Mouse (Mus musculus) heart, adult 18-20 months (tissue): ENCODE measurements around the gene Slc17a7. TPM values are rescaled to one million over a fixed set of nuclear protein-coding genes. Genes with fewer than 3 reads are reported as not detected.
"Not testable (repeated sequence)": the region's sequence is repeated elsewhere in the genome, so short reads cannot be mapped to it uniquely, and the experiment has no call there.

Source experiments
- DNase-seq, 2 experiments: peaks; one replicate each; pipeline ENCODE4 v3.0.0; 2021 to 2022; ENCODE audit warnings: mixed read lengths in 1 of 2
- total RNA-seq, 2 experiments: library from RNA; stranded (reverse); gene quantifications; 2 replicates each; pipeline ENCODE4 v1.2.3; 2021

Gene Slc17a7
- total RNA-seq, 2 experiments from 2014 or later, result 29.7 to 32.4 TPM

DNA sequence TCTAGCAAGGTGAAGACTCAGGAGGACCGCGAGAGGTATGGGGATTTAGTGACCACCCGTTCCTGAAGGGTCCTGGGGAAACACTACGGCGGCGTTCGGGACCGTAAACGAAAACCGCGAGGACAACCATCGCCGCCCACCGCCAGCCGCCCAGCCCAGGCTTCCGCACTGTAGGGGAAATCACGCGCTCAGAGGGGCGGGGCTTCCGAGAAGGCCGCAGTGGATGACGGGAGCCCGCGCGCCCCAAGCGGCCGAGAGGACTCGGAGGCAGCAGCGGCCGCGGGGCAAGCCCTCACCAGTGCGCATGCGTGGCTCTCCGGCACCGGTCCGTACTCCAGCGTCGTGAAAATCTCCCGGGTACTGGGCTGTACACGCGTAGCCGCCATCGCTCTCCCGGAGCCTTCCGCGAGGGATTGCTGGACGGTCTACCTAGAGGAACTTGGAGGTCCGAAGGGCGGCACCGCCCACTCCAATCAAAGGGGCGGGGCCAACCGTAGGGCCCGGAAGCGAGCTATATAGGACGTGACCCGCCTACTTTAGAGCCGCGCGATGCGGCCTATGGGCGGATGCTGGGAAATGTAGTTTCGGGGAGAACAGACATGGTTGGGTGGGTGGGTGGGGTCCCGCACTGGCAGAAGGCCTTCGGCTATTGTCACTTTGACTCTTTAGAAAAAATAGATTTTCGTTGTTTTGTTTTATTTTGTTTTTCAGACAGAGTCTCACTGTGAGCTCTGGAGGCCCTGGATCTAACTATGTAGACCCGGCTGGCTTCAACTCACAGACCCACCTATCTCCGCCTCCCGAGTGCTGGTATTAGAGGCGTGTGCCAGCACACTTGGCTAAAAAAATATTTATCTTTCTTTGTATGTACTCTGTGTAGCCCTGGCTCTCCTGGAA is 9.4 kb upstream of the Slc17a7 start, which contains the start of the genes Pih1d1 and Aldh16a1:
TSS of gene Pih1d1 (plus strand) at position 208 of the 897 bp plus-strand sequence.
TSS of gene Aldh16a1 (minus strand) at position 489 of the 897 bp plus-strand sequence.
- peak; percentile 98 for DNase-seq

DNA sequence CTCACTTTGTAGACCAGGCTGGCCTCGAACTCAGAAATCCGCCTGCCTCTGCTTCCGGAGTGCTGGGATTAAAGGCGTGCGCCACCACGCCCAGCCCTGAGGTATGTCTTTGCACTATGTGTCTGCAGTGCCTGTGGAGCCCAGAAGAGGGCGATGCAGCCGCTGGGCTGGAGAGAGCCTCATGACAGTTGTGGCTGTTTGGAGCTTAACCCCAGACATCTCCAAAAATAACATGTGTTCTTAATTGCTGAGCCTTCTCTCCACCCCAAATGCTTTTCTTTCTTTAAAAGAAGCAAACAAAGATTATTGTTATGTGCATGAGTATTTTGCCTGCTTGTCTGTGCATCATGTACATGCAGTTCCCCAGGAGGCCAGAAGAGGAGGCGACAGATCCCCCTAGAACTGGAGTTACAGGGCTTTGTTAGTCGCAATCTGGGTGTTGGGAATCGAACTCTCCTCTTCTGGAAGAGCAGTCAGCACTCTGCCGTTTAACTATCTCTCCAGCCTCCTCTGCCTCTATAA is 8.7 kb upstream of the Slc17a7 start:
- peak in 1 of 2 experiments; percentile 47 for DNase-seq

DNA sequence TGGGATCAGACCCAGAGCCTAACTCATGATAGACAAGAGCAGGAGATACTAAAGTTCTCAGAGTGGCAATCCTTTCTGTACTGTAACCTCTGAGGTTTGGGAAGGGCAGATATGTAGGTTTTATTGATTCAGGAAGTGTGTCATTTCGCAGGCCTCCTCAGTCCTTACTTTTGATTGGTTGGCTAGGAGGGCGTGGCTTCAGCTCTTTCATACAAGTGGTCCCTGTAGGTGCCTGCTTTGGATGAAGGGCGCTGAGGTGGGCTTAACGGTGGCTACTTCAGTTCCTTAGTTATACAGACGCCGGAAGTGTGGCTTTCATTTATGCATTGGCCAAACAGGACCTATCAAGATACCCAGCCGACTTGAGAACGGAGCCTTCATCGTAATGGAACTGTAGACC is 8.2 kb upstream of the Slc17a7 start:
- no peak for DNase-seq

DNA sequence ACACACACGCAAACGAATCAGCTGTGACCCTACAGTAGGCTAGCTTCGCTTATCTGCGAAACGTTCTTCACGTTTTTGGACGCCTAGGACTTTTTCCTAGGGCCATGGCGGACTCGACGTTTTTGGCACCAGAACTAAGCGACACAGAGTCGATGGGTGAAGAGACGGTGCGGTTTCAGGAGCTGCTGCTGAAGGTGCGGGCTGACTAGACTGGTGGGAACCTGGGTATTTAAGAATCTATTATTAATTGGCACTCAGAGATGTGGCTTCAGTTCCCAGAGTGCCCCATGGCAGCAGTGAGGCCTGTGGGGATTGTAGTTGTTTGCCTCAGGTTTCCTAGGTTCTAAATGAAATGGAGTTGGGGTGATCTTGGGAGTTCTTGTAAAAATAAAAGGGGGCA is 7.5 kb upstream of the Slc17a7 start:
- DNase-seq, result no peak

DNA sequence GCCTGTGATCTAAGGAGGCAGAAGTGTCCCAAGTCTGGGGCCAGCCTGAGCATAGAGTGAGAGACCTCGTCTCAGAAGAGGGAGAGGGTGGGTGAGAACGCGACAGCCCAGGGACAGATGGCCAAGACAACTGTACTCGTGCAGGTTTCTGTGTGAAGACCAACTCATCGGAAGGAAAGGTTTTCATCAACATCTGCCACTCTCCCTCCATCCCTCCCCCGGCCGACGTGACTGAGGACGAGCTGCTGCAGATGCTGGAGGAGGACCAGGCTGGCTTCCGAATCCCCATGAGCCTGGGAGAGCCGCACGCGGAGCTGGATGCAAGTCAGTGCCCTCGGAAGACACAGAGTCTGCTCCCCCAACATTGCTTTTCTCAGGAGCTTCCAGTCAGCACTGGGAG is 6.3 kb upstream of the Slc17a7 start:
- DNase-seq, result no peak

DNA sequence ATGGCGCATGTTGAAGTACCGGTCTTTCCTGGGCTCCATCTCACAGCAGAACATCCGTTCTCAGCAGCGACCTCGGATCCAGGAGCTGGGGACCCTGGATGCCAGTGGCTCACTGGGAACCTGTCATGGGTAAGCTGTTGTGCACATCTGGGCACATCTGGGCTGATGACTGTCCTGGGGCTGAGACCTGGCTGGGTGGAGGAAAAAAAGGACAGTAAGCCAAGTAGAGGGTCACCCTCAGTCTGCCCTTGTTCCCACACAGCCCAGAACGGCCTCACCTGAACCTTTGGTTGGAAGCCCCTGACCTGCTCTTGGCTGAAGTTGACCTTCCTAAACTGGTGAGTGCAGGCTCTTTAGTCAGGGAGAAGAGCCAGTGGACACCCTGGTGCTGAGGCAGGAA is 4.8 kb upstream of the Slc17a7 start:
- DNase-seq, result no peak

DNA sequence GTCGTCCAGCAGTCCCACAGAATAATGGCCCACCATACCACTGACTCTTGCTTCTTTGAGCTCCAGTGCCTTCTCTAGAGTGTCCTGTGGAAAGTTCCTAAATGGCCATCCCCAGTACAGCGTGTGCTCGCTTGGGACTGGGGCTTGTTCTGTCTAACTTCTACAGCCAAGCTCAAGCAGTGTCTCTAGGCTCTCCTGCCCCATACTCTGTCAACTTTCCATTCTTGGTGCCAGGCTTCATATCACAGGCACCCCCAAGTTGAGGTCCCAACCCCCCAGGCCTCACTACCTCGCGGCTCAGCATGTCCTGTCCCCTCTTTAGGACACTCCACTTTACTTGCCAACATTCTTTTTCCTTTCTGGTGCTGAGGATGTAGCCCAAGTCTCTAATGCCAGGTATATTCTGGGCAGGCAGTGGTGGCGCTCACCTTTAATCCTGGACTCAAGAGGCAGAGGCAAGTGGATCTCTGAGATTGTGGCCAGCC is 3.4 kb upstream of the Slc17a7 start:
- no peak for DNase-seq

DNA sequence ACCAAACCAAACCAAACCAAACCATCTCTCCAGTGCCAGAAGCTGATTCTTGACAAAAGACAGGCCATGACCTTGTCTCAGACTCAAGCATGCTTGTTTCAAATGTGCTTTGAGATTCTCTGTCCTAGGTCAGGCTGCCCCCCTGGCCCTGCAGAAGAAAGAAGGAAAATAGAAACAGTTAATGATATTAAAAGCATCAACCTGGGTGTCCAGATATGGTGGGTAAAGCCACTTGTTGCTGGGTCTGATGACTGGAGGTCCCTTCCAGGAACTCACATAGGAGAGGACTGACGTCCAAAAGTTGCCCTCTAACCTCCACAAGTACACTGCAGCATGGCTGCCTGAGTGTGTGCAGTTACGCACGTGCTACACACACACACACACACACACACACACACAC is 2.9 kb upstream of the Slc17a7 start:
- DNase-seq, result no peak

DNA sequence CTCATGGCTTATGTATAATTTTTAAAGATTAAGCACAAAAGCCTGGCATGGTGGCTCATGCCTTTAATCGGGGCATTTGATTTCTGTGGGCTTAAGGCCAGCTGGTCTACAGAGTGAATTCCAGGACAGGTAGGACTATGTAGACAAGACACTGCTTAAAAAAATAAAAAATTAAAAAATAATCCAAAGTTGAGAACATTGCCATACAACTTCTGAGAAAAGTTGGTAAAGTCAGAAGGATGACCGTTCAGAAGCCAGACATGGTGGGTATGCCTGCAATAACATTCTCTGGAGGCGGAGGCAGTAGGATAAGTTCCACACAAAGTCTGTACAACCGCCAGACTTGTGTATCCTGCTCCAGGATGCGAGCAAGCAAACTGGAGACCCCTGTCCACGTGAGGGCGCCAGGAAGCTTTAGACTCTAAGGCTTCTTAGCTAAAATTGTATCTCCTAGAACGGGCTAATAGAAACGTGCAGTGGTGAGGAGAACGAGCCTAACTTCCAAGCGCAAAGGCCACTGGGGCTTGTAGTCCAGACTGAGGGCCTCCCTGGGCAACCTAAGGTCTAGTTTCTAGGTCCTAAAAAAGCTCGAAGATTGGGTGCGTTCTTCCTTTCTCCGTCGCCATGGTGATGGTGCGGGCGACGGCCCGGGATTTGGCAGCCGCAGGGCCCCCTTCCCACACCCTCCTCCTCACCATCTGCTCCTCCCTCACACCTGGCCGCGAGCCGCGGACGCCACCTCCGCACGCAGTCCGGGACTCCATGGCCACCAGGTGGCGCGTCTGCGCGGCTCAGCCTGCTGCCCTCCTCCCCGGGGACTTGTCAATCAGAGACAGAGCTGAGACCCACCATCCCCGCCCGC is 1.9 kb upstream of the Slc17a7 start:
- DNase-seq, result peak; percentile 89 to 95

DNA sequence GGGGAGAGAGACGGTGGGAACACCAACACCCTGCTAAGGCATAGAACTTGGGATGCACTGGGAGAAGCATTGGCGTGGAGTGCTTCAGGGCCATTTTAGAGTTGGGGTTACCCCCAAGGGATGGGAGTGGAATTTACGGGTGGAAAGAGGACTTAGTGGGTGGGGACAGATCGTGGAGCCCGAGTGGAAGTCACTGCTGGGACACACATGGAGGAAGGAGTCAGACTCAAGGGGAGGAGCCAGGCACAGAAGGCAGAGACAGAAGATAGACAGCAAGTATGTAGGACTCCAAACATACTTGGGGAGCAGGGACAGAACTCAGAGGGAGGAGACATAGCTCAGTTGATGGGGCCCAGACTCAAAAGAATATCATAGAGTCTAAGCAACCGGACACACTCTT is 1.2 kb upstream of the Slc17a7 start:
- DNase-seq, result no peak

DNA sequence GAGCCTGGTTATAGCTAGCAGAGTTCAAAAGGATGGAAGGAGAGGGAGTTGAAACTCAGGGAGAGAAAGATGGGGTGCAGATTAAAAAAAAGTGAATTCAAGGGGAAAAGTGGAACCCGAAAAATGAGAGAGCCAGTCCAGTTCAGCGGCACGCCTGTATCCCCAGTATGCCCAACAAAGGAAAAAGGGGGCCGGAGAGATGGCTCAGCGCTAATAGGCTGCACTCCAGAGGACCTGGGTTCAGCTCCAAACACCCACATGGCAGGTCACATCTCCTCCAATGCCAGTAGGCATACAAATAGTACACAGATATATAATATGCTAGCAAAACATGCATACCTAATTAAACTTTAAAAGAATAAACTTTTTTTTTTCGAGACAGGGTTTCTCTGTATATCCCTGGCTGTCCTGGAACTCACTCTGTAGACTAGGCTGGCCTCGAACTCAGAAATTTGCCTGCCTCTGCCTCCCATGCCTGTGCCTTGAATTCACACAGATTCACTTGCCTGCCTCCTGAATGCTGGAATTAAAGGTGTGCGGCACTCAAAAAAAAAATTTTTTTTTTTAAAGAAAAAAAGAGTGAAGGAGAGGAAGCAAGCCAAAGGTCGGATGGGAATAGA is 643 bp upstream of the Slc17a7 start:
- no peak for DNase-seq

DNA sequence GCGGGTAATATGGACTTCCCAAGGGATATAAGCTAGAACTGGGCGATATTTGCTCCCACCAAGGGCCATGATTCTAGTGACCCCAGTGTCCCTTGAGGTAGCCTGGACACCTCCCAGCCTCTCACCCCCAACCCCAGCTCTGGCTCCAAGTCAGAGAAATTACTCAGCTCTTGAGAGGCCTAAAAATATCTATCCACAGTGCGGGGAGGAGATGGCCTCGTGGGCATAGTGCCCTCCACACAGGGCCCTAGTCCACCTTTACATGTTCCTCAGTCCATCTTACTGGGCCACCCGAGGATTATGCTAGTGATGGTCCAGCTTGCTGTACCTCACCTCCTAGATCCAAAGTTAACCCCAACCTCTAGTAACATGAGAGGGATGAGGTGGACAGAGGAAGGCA is 1.1 kb downstream of the Slc17a7 start:
- DNase-seq, result peak in 1 of 2 experiments; percentile 38

DNA sequence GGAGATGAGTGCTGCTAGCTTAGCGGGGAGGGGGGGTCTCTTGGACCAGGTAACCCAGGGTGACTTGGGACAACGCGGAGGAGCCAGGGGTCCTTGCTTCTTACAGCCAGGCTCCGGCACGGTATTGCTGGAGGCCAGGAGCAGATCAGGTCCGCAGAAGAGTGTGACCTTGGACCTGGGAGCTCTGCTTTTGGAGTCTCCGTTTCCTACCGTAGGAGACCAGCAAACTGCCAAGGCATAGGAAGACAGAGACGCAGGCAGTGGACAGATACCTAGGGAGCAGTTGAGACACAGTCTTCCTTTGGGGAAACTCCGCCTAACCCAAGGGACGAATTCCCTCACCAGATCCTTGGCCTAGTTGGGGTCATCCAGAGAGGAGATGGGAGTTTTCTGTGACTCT is 2.0 kb downstream of the Slc17a7 start:
- DNase-seq, result no peak

DNA sequence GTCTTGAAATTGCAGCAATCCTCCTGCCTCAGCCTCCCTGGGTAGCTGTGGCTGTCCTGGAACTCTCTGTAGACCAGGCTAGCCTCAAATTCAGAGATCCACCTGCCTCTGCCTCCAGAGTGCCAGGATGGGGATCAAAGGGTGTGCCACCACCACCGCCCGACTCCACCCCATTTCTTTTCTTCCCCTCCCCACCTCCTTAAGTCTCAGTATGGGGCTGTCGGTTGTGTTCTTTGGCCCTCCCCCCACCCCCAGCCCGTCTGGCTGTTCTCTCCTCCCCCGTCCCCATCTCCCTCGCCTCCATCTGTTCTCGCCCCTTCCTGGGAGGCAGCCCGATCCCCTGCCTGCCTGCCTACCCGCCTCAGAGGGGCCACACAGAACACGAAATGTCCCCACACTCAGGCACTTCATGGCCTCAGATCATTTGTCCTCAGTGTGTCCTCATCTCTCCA is 3.2 kb downstream of the Slc17a7 start:
- DNase-seq, result no peak

DNA sequence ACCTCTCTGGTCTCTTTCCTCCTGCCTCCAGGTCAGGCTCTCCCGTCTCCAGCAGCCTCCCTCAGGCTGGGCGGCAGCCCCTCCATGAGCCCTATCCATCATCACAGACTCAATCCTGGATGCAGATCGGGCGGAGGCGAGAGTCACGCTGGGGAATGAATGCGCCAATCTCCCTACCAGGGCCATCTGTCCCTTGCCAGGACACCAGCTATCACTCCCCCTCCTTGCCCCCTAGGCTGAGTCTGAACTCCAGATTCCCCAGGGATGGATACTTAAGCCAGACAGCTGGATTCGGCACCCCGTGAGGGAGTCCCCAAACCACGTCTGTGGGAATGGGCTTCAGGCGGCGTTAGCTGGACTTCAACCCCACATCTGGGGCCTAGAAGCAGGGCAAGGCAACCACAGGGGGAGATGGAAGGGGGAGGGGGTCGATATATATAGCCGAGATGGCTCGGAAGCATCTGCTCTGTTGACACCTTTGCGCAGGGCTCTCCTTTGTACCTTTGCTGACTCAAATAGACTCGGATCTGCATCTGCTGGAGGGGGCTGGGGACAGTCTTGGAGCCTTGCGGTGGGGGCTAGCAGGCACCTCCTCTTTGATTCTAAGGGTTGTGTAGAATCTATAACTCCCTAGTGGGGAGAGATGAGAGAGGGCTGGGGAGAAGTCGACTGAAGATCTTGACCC is 4.2 kb downstream of the Slc17a7 start:
- DNase-seq, result no peak

DNA sequence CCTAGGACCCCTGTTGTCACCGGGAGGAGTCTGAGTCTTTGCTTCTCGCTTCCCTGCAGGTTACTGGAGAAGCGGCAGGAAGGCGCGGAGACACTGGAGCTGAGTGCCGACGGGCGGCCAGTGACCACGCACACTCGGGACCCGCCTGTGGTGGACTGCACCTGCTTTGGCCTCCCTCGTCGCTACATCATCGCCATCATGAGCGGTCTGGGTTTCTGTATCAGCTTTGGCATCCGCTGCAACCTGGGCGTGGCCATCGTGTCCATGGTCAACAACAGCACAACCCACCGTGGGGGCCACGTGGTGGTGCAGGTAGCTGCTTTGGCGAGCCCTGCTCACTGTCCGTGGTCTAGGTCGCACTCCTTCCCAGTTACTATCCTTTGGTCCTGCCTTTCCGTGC is 4.9 kb downstream of the Slc17a7 start:
- DNase-seq, result no peak

DNA sequence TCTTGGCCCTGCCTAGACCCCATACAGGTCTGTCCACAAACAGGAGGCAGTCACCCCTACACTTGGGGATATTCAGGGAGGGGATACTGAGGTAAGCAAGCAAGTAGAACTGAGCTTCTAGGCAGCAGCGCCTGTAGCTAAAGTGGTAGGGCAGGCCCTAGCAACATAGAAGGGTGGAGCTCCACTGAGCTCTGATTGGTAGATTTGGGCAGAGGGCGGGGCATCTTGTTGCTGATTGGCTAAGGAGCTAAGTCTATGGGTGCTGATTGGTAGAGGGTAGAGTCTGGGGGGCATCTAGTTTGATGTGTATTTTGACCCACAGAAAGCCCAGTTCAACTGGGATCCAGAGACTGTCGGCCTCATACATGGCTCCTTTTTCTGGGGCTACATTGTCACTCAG is 5.7 kb downstream of the Slc17a7 start:
- no peak for DNase-seq

DNA sequence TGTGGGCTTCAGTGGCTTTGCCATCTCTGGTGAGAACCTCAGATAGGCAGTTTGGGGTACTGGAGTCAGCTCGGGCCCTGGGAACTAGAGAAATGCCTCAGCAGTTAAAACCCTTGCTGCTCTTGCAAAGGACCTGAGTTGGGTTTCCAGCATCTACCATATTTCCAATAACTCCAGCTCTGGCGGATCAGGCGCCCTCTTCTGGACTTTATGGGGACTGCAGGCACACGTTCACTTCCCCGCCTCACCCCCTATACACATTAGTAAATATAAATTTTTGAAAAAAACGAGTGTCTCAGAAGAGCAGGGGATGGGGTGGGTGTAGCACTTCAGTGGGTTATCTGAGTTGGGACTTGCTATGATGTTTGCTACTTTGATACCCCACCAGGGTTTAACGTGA is 9.2 kb downstream of the Slc17a7 start:
- peak in 1 of 2 experiments; percentile 29 for DNase-seq

DNA sequence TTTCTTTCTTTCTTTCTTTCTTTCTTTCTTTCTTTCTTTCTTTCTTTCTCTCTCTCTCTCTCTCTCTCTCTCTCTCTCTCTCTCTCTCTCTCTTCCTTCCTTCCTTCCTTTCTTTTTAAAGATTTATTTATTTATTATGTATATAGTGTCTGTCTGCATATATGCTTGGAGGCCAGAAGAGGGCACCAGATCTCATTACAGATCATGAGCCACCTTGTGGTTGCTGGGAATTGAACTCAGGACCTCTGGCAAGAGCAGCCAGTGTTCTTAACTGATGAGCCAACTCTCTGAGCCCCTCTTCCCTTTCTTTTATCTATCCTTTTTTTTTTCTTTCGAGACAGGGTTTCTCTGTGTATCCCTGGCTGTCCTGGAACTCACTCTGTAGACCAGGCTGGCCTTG is 10.0 kb downstream of the Slc17a7 start:
- DNase-seq, result not testable (repeated sequence)

DNA sequence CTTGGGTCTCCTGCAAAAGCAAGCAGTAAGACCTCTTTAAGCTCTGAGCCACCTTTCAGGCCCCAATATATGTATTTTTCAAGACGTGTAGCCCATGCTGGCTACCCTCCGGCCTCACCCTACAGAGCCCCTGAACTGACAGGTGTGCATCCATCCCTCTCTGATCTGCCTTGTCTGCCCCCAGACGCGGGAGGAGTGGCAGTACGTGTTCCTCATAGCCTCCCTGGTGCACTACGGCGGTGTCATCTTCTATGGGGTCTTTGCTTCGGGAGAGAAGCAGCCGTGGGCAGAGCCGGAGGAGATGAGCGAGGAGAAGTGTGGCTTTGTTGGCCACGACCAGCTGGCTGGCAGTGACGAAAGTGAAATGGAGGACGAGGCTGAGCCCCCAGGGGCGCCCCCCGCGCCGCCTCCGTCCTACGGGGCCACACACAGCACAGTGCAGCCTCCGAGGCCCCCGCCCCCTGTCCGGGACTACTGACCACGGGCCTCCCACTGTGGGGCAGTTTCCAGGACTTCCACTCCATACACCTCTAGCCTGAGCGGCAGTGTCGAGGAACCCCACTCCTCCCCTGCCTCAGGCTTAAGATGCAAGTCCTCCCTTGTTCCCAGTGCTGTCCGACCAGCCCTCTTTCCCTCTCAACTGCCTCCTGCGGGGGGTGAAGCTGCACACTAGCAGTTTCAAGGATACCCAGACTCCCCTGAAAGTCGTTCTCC is 11.0 kb downstream of the Slc17a7 start:
- DNase-seq, result no peak

DNA sequence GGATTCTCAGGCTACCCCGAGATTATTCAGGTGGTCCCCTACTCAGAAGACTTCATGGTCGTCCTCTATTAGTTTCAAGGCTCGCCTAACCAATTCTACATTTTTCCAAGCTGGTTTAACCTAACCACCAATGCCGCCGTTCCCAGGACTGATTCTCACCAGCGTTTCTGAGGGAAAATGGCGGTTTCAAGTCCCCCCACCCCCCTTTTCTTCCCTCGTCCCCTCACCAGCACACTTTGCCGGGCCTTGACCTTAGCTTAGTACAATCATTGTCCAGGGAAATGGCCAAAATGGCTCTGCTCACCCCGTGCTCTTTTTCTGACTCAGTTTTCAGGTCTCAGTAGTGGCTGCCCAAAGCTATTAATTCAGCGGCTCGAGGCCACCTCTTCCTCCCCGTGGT is 11.6 kb downstream of the Slc17a7 start:
- DNase-seq, result no peak
